Mouse (Mus musculus) liver, embryonic 14.5 days (tissue): ENCODE results near the gene Sugp1.

ENCODE experiments used
- CTCF ChIP-seq: IDR thresholded peaks from 2 replicates; pipeline ENCODE4 v1.5.1; 2016; ENCODE audit warnings: antibody characterized with exemption, low read depth, control low read depth
- EP300 ChIP-seq: IDR thresholded peaks from 2 replicates; pipeline ENCODE4 v1.6.1; 2016; ENCODE audit warnings: antibody characterized with exemption, low read depth

DNA sequence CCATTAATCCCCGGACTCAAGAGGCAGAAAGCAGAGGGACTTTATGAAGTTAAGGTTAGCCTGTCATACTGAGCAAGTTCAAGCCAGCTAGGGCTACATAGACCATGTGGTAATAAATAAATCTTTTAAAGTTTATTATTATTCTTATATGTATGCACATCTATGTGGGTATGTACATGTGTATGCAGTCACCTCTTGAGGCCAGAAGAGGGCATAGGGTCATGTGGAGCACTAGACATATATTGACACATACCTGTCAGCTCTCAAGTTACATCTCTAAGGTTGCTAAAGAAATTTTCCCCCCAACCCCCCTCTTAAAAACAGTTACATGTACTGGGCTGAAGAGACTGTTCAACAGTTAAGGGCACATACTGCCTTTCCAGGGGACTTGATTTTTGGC lies 29.9 kb upstream of the Sugp1 start:
- TF ChIP-seq CTCF (peak; percentile 15; the same call in 1 of the 2 replicates), EP300 (no peak)
